Mouse (Mus musculus): ENCODE results near the gene Dmrt2. TPM values are rescaled to one million over a fixed set of nuclear protein-coding genes. Genes with fewer than 3 reads are reported as not detected.

Dmrt2 gene
- total RNA-seq, 2 experiments from 2014 or later, result not detected

- no peak for ATAC-seq (ENCODE audit: poor library complexity, severe bottlenecking)
These were observed 2.5 kb downstream of the Dmrt2 start for GRCm38 (mm10) chr19:25674744-25675143.

DNA sequence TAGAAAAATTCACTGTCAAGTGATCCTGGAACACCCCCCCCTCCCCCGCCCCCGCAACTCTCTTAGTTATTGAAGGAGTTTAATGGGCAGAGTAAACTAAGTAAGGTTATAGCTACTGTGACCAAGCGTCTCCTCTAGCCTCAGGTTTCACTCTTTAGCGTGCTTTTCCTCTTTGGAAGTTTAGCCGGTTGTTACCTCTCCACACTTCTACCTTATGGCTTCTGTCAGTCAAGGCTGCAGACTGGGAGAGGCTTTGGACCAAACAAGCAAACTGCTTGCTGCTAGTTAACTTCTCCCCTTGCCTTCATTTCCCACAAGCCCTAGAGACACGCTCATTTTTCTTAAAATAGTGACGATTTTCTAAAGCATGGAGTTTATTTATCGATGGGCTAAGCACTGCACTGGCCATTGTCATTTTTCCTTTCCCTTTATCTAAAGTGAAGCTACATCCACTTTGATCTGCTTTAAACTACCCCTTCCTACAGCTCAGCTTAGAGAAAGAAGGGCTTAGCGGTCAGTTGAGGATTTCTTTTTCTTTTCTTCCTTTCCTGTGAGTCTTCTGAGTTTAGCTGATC lies 3.7 kb downstream of the Dmrt2 start:
- no peak for ATAC-seq (ENCODE audit: poor library complexity, severe bottlenecking)

DNA sequence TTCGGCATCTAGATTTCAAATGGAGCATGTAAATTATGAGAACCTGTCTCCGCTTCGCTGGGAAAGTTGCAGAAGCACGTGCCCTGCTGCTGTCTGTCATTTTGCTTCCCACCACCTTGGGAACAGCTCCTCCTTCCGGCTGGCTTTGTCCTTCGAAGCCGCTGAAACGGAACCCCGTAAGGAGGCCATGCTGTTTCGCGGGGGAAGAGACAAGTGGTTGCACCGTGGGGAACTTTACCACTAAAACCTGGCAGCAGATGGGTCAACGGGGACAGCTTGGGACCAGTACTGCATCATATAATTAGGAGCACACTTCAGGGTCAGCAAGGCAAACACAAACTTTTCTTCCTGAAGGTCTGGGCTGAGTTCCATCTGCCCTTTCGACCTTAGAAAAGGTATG lies 26.6 kb downstream of the Dmrt2 start:
- no peak for ATAC-seq (ENCODE audit: poor library complexity, severe bottlenecking)

DNA sequence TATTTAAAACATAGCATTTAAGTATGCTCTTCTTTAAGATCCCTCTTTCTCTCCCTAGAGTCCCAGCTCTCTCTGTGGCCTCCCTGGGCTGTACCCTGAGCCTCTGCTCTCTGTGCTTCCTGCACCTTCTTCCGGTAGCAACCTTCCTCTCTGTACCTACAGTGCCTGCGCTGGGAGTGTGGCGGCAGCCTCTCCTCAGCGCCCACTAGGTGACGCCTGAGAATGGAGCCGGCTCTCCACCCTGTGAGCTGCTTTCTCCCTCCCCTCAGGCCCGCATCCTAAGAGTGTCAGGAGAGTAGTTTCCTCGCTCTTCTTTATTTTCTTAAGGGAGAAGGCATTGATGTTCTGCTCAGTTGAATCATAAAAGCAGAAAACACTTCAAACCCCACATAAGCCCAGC lies 41.2 kb downstream of the Dmrt2 start:
- ATAC-seq (ENCODE audit: poor library complexity, severe bottlenecking), result no peak

DNA sequence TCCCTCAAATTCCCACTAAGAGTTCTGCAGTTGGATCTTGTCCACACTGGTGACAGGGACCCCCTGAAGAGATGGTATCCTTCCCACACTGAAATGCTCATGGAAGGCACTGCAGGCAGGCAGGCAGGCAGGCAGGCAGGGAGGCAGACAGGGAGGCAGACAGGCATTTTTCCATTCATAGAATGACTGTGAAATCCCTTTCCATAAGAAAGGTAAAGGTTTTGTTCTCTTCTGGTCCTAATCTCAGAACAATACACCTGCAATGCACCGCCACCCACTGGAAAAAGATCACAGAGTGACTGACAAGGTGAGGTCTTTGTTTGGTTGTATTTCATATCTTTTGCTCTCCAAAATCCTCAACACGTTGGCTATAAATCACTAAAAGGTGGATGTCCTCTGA lies 42.7 kb downstream of the Dmrt2 start:
- ATAC-seq (ENCODE audit: poor library complexity, severe bottlenecking), result no peak

GRCm38 (mm10) chr19:25722616-25723015 lies 50.4 kb downstream of the Dmrt2 start:
- ATAC-seq (ENCODE audit: poor library complexity, severe bottlenecking), result no peak

Other genes starting within 250 kb of the Dmrt2 start
- gene Dmrt1, start 166.8 kb upstream of the Dmrt2 start, total RNA-seq (2015), result not detected in 2 replicates
- gene Dmrt1, start 166.8 kb upstream of the Dmrt2 start, total RNA-seq (2017), result not detected in 2 replicates
- gene Dmrt3, start 62.1 kb upstream of the Dmrt2 start, total RNA-seq (2015), result not detected in 2 replicates
- not detected in 2 replicates for gene Dmrt3, start 62.1 kb upstream of the Dmrt2 start, total RNA-seq (2017)

Data from megakaryocyte, adult 5-6 weeks (primary cell).